Mouse (Mus musculus) lung, postnatal 0 days (tissue): ENCODE measurements at regions not wholly inside any gene's neighbourhood (a gene's known extent, or its start where the extent isn't known, plus 50 kb on each side); places are given as distances from the start of the nearest gene placed in this dataset.

ENCODE experiments used
- ATAC-seq: fragments of 200-750 bp; cut with Nextera tagmentation; 2 replicates; pipeline ENCODE4 v1.8.0; 2017; ENCODE audit warnings: moderate library complexity
- DNase-seq: peaks from one replicate; pipeline ENCODE4 v3.0.0-alpha.2; 2016; ENCODE audit warnings: low spot score
- H3K27ac ChIP-seq: fragments of 300-500 bp; sonication (generic); 2 replicates; pipeline ENCODE4 v1.5.1; 2014; ENCODE audit warnings: antibody characterized with exemption, mild to moderate bottlenecking, low read length, mixed read lengths
- H3K27me3 ChIP-seq: fragments of 300-500 bp; sonication (generic); replicated peaks from 2 replicates; pipeline ENCODE4 v1.6.1; 2014; ENCODE audit warnings: low read length, mixed read lengths; ENCODE audit not compliant: insufficient read depth
- H3K36me3 ChIP-seq: fragments of 300-500 bp; sonication (generic); 2 replicates; pipeline ENCODE4 v1.6.1; 2014; ENCODE audit warnings: low read length, mixed read lengths; ENCODE audit not compliant: insufficient read depth
- H3K4me1 ChIP-seq: fragments of 300-500 bp; sonication (generic); 2 replicates; pipeline ENCODE4 v1.6.1; 2014; ENCODE audit warnings: antibody characterized with exemption, low read depth, low read length, mixed read lengths; ENCODE audit not compliant: insufficient read depth
- H3K4me2 ChIP-seq: fragments of 300-500 bp; sonication (generic); replicated peaks from 2 replicates; pipeline ENCODE4 v1.6.1; 2014; ENCODE audit warnings: low read depth, mild to moderate bottlenecking, low read length, moderate library complexity, mixed read lengths
- H3K4me3 ChIP-seq: fragments of 300-500 bp; sonication (generic); 2 replicates; pipeline ENCODE4 v1.5.1; 2014; ENCODE audit warnings: low read depth, low read length
- H3K9ac ChIP-seq: fragments of 300-500 bp; sonication (generic); replicated peaks from 2 replicates; pipeline ENCODE4 v1.6.1; 2014; ENCODE audit warnings: low read depth, mild to moderate bottlenecking
- H3K9me3 ChIP-seq: fragments of 300-500 bp; sonication (generic); 2 replicates; pipeline ENCODE4 v1.6.1; 2016; ENCODE audit warnings: low read length, mixed read lengths
- CTCF ChIP-seq: IDR thresholded peaks from 2 replicates; pipeline ENCODE4 v1.5.1; 2016; ENCODE audit warnings: antibody characterized with exemption, mild to moderate bottlenecking
- EP300 ChIP-seq: IDR thresholded peaks from 2 replicates; pipeline ENCODE4 v1.6.1; 2016; ENCODE audit warnings: antibody characterized with exemption, mild to moderate bottlenecking, control low read depth
- WGBS: fragments of 180-500 bp; shearing (Covaris S2); extraction: QIAGEN DNeasy Blood & Tissue Kit; methylation state at CpG from one replicate; pipeline ENCODE4 v1.1.7; 2014; 5-methylcytosine and 5-hydroxymethylcytosine counted together

GRCm38 (mm10) chr5:148707335-148707734, 154.7 kb upstream of the Ubl3 start:
- H3K27me3 ChIP-seq = no peaks in the 10 kb centered on the region
- no peak overlapping the region for H3K4me2 ChIP-seq
- H3K9me3 ChIP-seq = no peaks in the 10 kb centered on the region
- peaks cover 16% of the 10 kb centered on the region for H3K4me1 ChIP-seq
- no peak overlapping the region for H3K9ac ChIP-seq
- no peaks in the 10 kb centered on the region for H3K36me3 ChIP-seq
- H3K4me3 ChIP-seq = no peak overlapping the region
- no peak for TF ChIP-seq EP300
- no peak for TF ChIP-seq CTCF
- H3K27ac ChIP-seq = no peak overlapping the region
- ATAC-seq = peak; percentile 47
- 37% methylated on average over 12 of the region's 12 CpGs for WGBS
- peak; percentile 48 for DNase-seq

DNA sequence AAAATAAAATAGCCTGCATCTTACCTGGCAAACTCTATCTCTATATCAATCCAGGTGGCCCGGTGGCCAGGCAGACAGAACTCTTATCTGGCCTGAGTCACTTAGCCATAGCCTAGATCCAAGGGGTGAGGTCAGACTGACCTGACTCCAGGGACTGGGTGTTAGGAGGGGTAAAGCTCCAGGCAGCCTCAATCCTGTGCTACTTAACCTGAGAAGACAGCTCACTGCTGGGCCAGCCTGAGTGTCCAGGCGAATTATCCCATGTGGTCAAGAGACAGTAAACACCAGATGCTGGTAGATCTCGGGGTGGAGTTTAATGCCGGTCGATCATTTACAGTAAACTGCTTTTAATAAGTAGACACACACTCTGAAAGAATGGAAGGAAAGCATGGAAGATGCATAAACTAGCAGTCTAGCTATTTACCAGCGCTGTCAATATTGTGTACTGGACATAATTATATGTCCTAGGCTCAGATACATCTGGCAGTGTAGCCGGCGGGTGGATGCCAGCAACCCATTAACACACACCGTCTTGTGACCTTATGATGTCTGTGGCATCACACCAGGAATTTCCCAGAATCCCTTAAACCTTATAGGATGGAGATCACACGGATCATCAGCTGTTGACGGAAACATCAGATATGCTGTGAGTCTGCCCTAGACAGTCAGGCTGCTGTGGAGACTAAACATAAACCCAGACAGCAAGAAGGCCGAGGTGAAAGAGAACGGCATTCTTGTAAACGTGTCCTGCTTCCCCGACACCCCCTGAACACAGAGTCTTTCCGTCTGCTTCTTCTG, 153.9 kb upstream of the Ubl3 start:
- no peak overlapping the region for H3K4me3 ChIP-seq
- H3K4me1 ChIP-seq = peaks cover 16% of the 10 kb centered on the region
- DNase-seq (peak; percentile 71), ATAC-seq (peak; percentile 61)
- WGBS = 55% methylated on average over 16 of the region's 16 CpGs
- H3K27ac ChIP-seq = no peak overlapping the region
- no peaks in the 10 kb centered on the region for H3K36me3 ChIP-seq
- no peak overlapping the region for H3K9ac ChIP-seq
- TF ChIP-seq CTCF = no peak
- peak; percentile 73 for TF ChIP-seq EP300
- H3K9me3 ChIP-seq = no peaks in the 10 kb centered on the region
- no peaks in the 10 kb centered on the region for H3K27me3 ChIP-seq
- H3K4me2 ChIP-seq = no peak overlapping the region

DNA sequence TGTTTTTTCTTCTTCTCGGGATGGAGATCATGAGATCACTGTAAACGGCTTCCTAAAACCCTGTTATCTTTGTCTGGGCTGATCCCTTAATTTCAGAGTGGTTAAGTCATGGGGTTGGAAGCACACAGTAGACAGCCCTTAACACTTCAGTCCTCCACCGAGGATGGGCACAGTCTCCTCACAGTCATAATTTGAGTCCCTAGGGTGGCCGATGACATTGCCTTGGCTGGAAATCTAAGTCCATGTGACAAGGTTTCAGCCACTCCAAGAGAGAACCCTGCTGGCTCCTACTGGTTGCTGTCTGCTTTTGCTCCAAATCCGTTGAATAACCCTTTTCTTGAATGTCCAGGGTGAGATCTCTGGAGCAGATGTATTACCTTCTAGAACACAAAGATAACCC, 152.2 kb upstream of the Ubl3 start:
- Histone ChIP-seq H3K9me3 (no peaks in the 10 kb centered on the region), H3K9ac (no peak overlapping the region), H3K36me3 (no peaks in the 10 kb centered on the region), H3K27me3 (no peaks in the 10 kb centered on the region), H3K4me3 (no peak overlapping the region), H3K4me1 (peaks cover 16% of the 10 kb centered on the region), H3K4me2 (no peak overlapping the region), H3K27ac (no peak overlapping the region)
- TF ChIP-seq CTCF (no peak), EP300 (no peak)
- no peak for DNase-seq
- ATAC-seq = no peak
- WGBS = 46% methylated on average over 5 of the region's 5 CpGs

DNA sequence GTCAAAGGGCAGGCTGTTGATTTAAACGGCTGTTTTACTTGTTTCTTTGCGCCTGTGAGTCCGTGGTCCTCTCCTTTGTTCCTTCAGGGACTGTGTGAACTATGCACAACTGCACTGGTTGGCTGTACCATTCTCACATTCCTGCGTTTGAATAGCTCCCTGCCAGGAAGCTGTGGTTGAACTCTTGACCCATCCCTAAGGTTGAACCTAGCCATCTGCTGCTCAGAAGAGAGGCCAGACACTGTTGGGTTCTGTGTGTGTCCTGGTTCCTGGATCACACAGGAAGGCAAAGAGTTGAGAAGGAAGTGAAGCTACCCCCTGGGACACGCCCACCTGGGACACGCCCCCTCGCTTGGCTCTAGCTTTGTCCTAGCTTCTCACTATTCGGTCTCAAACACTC, 149.3 kb upstream of the Ubl3 start:
- ATAC-seq (no peak), DNase-seq (no peak)
- Histone ChIP-seq H3K4me1 (no peaks in the 10 kb centered on the region), H3K9ac (no peak overlapping the region), H3K9me3 (no peaks in the 10 kb centered on the region), H3K36me3 (no peaks in the 10 kb centered on the region), H3K27ac (no peak overlapping the region), H3K4me3 (no peak overlapping the region), H3K27me3 (no peaks in the 10 kb centered on the region), H3K4me2 (no peak overlapping the region)
- no peak for TF ChIP-seq CTCF
- no peak for TF ChIP-seq EP300
- 45% methylated on average over 8 of the region's 8 CpGs for WGBS

DNA sequence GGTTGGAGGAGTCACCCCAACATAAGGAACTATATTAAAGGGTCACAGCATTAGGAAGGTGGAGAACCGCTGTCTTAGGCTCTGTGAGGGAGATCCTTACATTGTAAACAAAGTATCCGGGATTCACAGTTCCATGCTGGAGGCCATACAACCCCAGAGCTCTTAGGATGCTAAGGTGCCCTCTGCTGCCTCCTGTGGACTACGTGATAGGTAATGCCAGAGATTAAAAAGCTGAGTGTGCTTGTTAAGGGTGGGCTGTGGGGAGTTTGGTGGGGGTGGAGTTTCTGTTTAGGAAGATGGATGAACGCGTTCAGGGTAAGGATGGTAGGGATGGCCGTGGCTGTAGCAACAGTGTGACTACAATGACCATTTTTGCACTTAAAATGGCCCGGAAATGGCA, 148.4 kb upstream of the Ubl3 start:
- Histone ChIP-seq H3K4me2 (no peak overlapping the region), H3K36me3 (no peaks in the 10 kb centered on the region), H3K9me3 (no peaks in the 10 kb centered on the region), H3K27me3 (no peaks in the 10 kb centered on the region), H3K27ac (no peak overlapping the region), H3K4me1 (no peaks in the 10 kb centered on the region), H3K4me3 (no peak overlapping the region), H3K9ac (no peak overlapping the region)
- TF ChIP-seq EP300 (no peak), CTCF (peak; percentile 36)
- no peak for ATAC-seq
- 77% methylated on average over 7 of the region's 7 CpGs for WGBS
- DNase-seq = no peak

DNA sequence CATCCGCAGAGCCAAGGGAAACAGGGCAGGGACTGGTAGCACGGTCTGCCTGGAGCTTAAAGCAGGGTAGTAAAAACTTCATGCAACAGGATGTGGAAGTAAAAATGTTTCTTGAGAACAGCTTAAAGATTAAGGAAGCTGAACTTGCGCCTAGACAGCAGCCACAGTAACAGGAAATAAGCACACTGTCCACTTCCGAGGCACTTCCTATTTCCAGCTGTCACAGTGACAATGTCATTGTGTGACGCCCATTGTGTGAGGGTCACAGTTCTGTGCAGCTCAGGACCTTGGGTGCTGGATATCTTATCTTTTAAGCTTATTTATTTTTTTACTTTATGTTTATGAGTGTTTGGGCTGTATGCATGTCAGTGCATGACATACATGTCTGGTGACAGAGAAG, 147.7 kb upstream of the Ubl3 start:
- no peak overlapping the region for H3K4me2 ChIP-seq

More for the DNA sequence above, 147.7 kb upstream of the Ubl3 start:
- Histone ChIP-seq H3K27me3 (no peaks in the 10 kb centered on the region), H3K4me3 (no peak overlapping the region), H3K9me3 (no peaks in the 10 kb centered on the region), H3K9ac (no peak overlapping the region), H3K36me3 (no peaks in the 10 kb centered on the region), H3K27ac (no peak overlapping the region), H3K4me1 (no peaks in the 10 kb centered on the region)
- 58% methylated on average over 5 of the region's 5 CpGs for WGBS
- ATAC-seq = 0 out of 2 replicates have a peak, but pooled peaks have one; percentile 28
- TF ChIP-seq CTCF (no peak), EP300 (no peak)
- peak; percentile 32 for DNase-seq
